Mouse (Mus musculus): Measurements from ENCODE around the gene Lrrc36.

Gene Lrrc36

DNA sequence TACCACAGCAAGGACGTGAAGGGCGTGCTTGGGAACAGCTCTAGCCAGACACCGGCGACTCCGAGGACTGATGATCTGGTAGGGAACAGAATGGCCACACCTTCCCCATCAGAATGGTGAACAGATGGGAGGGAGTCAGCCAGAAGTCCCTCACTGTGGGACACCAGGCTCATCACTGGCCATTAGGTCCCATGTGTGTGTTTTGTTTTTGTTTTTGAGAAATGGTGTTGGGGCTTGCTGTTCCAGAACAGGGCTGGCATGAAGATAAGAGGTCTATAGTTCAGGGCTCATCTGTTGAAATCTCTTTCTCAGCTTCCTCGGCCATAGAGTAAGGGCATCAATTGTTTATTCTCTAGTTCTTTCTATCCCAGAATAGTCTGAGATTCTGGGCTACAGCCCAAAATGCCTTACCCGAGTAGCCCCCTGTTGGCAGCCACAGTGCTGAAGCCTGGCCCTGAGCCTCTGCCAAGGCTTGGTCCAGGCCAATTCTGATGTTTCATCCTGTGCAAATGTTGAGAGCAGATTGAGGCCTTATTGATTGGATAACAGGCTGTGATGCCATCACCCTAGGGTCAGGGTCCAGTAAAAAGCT lies 53.4 kb downstream of the Lrrc36 start:
- no peak for DNase-seq (ENCODE audit: low spot score in 2 of 2)

DNA sequence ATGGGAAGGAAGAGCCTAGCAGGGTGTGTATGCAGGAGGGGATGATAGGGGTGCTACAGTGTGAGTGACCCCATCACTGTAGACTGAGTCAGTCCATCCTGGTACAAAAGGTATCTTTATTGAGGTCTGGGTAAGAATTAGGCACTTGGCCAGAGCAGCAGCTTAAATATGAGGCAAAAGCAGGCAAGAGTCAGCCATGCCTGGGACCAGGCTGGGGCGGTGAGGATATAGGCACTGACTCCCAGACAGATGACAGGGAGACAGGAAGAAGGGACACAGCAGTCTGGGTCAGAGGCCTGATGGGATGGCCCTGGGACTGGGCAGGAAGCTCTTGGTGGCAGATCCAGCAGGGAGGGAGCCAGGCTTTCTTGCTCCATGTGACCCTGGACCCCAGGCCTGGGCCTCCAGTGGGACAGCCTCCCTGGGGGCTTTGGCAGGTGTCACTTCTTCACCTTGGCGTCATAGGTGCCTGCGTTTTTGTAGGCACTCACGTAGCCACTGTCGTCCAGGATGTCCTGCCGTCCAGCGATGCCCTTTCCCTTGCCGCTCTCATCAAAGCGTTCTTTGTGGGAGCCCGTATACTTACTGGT lies 54.1 kb downstream of the Lrrc36 start:
- no peak for DNase-seq (ENCODE audit: low spot score in 2 of 2)

DNA sequence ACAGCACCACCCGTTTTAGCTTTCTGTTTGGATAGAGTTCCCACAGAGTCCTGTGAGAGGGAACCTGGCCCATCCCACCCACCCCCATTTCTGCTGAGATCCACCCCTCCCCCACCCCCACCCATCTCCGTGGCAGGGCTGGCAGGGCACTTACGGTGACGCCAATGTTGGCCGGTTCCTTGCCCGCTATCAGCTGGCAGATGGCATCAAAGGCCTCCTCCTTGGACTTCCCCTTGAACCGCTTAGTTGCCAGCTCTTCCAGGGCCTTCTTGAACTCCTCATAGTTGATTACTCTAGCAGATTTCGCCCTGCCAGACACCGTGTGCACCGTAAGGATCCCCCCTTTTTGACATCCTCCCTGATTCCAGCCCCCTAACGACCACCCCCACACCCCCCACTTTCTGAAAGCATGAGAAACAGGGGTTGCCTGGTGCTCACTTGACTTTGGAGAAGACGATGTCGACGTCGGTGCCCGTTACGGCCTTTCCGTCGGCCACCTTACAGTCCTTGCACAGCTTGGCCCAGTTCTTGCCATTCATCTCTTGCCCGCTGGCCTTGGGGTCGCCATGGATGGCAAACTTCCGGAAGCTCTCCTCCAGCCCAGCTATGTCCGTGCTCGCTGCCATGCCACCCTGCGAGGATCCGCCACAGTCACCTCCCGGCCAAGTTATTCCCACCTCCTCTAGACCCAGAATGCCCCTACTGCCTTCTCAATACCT lies 54.8 kb downstream of the Lrrc36 start:
- DNase-seq (ENCODE audit: low spot score in 2 of 2): no peak

GRCm38 (mm10) chr8:105469041-105469695 lies 55.8 kb downstream of the Lrrc36 start:
- peak in 1 of 2 experiments; percentile 55 for DNase-seq (ENCODE audit: low spot score in 2 of 2)

DNA sequence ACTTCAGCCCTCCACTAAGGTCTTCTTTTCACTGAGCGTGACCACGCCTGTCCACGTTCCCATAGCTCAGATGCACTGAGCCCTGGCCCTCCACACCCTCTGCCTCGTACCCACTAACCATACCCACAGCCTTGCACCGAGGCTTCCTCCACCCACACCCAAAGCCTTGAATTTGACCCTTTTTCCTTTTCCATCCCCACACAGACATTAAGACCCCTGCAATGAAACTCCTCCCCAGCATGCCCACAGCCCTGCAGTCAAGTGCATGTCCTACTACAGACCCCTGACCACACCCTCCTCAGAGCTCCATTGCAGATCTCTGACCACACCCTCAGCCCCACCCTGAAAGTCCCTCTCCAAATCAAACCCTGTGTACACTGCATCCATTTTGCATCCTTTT lies 56.4 kb downstream of the Lrrc36 start:
- no peak for DNase-seq (ENCODE audit: low spot score in 2 of 2)

GRCm38 (mm10) chr8:105470262-105470661 lies 56.9 kb downstream of the Lrrc36 start:
- DNase-seq (ENCODE audit: low spot score in 2 of 2): no peak

DNA sequence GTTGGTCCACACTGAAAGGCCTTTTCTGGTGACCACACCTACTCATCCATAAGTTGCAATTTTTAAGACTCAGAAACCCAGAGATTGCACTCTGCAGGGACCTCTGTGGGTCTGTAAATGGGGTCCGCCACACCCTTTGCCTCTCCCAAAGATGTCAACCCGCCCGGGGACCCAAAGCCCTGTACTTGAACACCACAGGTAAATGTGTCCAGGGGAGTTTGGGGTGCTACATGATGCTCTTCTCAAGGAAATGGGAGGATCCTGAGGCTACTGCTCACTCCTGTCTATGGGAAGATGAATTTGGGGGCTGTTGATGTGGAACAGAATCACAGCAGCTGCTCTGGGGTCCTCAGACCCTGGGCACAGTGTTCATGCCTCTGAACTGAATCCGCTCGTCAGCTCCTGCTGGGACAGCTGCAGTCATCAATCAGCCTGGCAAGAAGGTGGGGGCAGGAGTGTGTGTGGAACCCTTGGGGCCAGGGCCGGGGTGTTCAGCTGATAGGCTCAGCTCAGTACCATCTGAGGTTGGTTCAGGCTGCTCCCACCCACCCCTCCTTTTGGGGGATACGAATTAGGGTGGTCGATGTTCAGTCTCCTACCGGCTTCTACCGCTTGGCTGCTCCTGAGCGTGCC lies 57.4 kb downstream of the Lrrc36 start:
- DNase-seq (ENCODE audit: low spot score in 2 of 2): no peak

GRCm38 (mm10) chr8:105471314-105472015 lies 58.1 kb downstream of the Lrrc36 start, which contains the start of gene Tppp3:
Gene Tppp3 (minus strand): TSS chr8:105471526.
- peak; percentile 68 to 80 for DNase-seq (ENCODE audit: low spot score in 2 of 2)

DNA sequence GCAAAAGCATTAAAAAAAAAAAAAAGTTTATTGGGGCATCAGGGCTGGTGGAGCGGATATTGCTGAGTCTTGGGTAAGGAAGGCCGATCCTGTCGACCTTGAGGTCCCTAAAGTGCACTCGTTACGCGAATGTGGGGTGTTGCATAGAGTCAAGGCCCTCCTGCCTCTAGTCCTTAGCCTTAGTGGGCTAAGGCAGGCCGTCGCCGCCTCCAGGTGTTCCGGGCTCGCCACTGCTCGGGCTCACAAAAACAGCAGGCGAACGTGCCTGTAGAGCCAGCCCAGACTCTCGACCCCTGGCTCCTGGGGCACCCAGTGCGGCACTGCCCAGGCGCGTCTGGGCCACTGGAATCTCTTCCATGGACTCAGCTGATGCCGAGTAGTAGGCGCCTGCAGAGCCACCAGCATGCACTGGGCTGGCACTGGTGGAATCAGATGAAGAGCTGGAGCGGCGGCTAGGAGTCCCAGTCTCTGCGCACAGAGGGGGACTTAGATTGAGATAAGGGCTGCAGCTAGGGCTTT lies 59.1 kb downstream of the Lrrc36 start:
- DNase-seq (ENCODE audit: low spot score in 2 of 2): no peak

- DNase-seq (ENCODE audit: low spot score in 2 of 2): no peak
Observed at GRCm38 (mm10) chr8:105472983-105473382, 59.6 kb downstream of the Lrrc36 start.

DNA sequence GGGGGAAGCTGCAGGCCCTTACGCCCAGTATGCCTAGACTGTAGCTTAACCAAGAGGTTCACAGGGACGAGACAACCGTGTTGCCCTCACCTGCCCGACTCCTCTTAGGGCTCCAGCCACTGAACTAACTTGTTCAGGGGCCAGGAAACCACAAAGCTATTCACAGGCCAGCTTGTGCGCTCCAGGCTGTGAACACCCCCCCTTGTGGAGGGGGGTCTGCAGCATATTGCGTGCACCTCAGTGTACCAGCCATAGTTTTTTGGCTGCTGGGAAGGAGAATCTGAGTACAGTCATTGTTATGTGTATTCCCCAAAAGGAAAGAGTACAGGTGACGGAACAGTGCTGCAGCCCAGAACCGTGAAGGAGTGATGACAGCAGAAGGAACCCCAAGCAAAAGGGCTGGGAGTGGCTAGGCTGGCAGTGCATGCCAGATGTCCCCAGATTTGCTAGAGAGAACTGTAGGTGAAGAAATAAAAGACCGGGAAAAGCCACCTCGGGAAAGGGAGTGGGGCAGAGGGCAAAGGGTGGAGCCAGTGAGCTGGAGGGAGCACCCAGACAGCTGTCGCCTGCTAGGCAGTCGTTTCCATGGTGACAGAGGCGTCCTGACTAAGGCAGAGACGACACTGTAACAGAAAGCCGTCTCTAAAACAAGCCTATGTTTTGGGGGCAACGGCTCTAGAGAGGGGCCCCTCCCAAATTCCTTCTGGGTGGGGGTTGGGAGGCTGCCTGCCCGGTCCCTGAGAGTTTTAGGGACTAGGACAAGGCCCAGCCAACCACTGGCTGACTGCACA lies 60.6 kb downstream of the Lrrc36 start:
- no peak for DNase-seq (ENCODE audit: low spot score in 2 of 2)

DNA sequence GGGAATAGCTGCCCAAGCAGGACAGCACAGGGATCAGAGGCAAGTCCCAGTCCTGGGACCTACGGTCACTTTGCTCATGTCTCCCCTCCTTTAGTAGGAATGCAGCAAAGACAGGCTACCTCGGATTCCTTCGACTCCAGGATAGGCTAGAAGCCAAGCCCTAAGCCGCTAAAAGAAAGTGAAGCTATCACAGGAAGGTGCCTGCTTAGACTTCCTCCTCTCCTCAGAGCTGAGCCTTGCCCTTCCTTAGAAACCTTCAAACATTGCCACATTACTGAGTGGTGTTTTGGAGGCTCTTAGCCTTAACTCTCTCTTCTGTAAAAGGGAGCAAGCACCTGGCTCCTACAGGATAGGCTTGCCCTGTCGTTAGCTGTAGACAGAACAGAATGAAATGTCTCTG lies 61.3 kb downstream of the Lrrc36 start:
- DNase-seq (ENCODE audit: low spot score in 2 of 2): no peak

- no peak for DNase-seq (ENCODE audit: low spot score in 2 of 2)
Observed at GRCm38 (mm10) chr8:105475254-105475653, 61.9 kb downstream of the Lrrc36 start.

GRCm38 (mm10) chr8:105475742-105476141 lies 62.4 kb downstream of the Lrrc36 start:
- DNase-seq (ENCODE audit: low spot score in 2 of 2): no peak

- no peak for DNase-seq (ENCODE audit: low spot score in 2 of 2)
Observed at GRCm38 (mm10) chr8:105476161-105476560, 62.8 kb downstream of the Lrrc36 start.

GRCm38 (mm10) chr8:105476628-105477413 lies 63.5 kb downstream of the Lrrc36 start:
- DNase-seq (ENCODE audit: low spot score in 2 of 2): no peak

GRCm38 (mm10) chr8:105477792-105478191 lies 64.4 kb downstream of the Lrrc36 start:
- DNase-seq (ENCODE audit: low spot score in 2 of 2): no peak

GRCm38 (mm10) chr8:105481013-105481412 lies 67.6 kb downstream of the Lrrc36 start:
- DNase-seq (ENCODE audit: low spot score in 2 of 2): no peak

- DNase-seq (ENCODE audit: low spot score in 2 of 2): no peak
Observed at GRCm38 (mm10) chr8:105481453-105481852, 68.1 kb downstream of the Lrrc36 start.

GRCm38 (mm10) chr8:105482123-105482522 lies 68.8 kb downstream of the Lrrc36 start:
- DNase-seq (ENCODE audit: low spot score in 2 of 2): no peak

Data from right cerebral cortex, adult 2 months (tissue).